Mouse (Mus musculus) myocyte (in vitro differentiated cells): ENCODE data around the gene Pkp4. TPM values are rescaled to one million over a fixed set of nuclear protein-coding genes. Genes with fewer than 3 reads are reported as not detected.

Source experiments
- H3K27me3 ChIP-seq: one replicate; pipeline ENCODE4 v1.6.1; 2011; ENCODE audit not compliant: control insufficient read depth, insufficient read depth, insufficient read length
- H3K36me3 ChIP-seq: one replicate; pipeline ENCODE4 v1.6.1; 2011; ENCODE audit not compliant: control insufficient read depth, insufficient read depth
- H3K4me2 ChIP-seq: one replicate; pipeline ENCODE4 v1.6.1; 2011; ENCODE audit warnings: low read depth, control low read depth
- H3K4me3 ChIP-seq: one replicate; pipeline ENCODE4 v1.5.1; 2011; ENCODE audit warnings: mild to moderate bottlenecking, control low read depth, moderate library complexity
- H3K79me2 ChIP-seq: one replicate; pipeline ENCODE4 v1.6.1; 2011; ENCODE audit not compliant: control insufficient read depth, insufficient read depth
- H3ac ChIP-seq: one replicate; pipeline ENCODE4 v1.6.1; 2011; ENCODE audit not compliant: control insufficient read depth, insufficient read length
- CEBPB ChIP-seq: IDR thresholded peaks from 2 replicates; pipeline ENCODE4 v1.6.1; 2011; ENCODE audit warnings: mild to moderate bottlenecking, moderate library complexity; ENCODE audit not compliant: poor library complexity, insufficient read depth, severe bottlenecking
- E2F4 ChIP-seq: IDR thresholded peaks from one replicate; pipeline ENCODE4 v1.6.1; 2011; ENCODE audit warnings: mild to moderate bottlenecking, control low read depth, moderate library complexity; ENCODE audit not compliant: insufficient read depth
- MAX ChIP-seq: IDR thresholded peaks from one replicate; pipeline ENCODE4 v1.6.1; 2011; ENCODE audit warnings: low read depth, mild to moderate bottlenecking, control low read depth
- MYOD1 ChIP-seq, 3 experiments: IDR thresholded peaks; one replicate each; pipeline ENCODE4 v1.6.1; 2011; ENCODE audit warnings: control low read depth in 2 of 3, low read depth in 2 of 3, mild to moderate bottlenecking in 2 of 3, moderate library complexity in 1 of 3; ENCODE audit not compliant: insufficient read length in 2 of 3, control insufficient read depth in 1 of 3
- MYOG ChIP-seq, 3 experiments: IDR thresholded peaks; one replicate each; pipeline ENCODE4 v1.6.1; 2011; ENCODE audit warnings: control low read depth in 2 of 3, low read depth in 2 of 3, mild to moderate bottlenecking in 2 of 3; ENCODE audit not compliant: insufficient read length in 2 of 3, control insufficient read depth in 1 of 3, insufficient read depth in 1 of 3
- POLR2A ChIP-seq: IDR thresholded peaks from one replicate; pipeline ENCODE4 v1.6.1; 2011; ENCODE audit warnings: low read depth, mild to moderate bottlenecking, control low read depth, moderate library complexity; ENCODE audit not compliant: insufficient read length
- POLR2AphosphoS2 ChIP-seq: IDR thresholded peaks from one replicate; pipeline ENCODE4 v1.6.1; 2011; ENCODE audit warnings: low read depth, control low read depth; ENCODE audit not compliant: insufficient read length
- REST ChIP-seq: IDR thresholded peaks from one replicate; pipeline ENCODE4 v1.6.1; 2011; ENCODE audit warnings: mild to moderate bottlenecking, control low read depth, moderate library complexity; ENCODE audit not compliant: insufficient read depth, insufficient read length
- SRF ChIP-seq: IDR thresholded peaks from one replicate; pipeline ENCODE4 v1.6.1; 2011; ENCODE audit warnings: low read depth; ENCODE audit not compliant: control insufficient read depth, insufficient read length
- TCF12 ChIP-seq: IDR thresholded peaks from one replicate; pipeline ENCODE4 v1.6.1; 2011; ENCODE audit warnings: mild to moderate bottlenecking, control low read depth; ENCODE audit not compliant: poor library complexity, insufficient read depth, severe bottlenecking
- TCF3 ChIP-seq: IDR thresholded peaks from one replicate; pipeline ENCODE4 v1.6.1; 2011; ENCODE audit warnings: low read depth, control low read depth; ENCODE audit not compliant: insufficient read length
- USF1 ChIP-seq: IDR thresholded peaks from one replicate; pipeline ENCODE4 v1.6.1; 2011; ENCODE audit warnings: low read depth, mild to moderate bottlenecking, control low read depth, moderate library complexity
- polyA plus RNA-seq: library from polyadenylated mRNA; unstranded; fragments of >200 nt; fragmentation: generic; extraction: Trizol; gene quantifications from one replicate; pipeline ENCODE4 v1.2.1, GENCODE M21; 2012; ENCODE audit warnings: missing spikeins

Pkp4 gene
- polyA plus RNA-seq, 1 experiment = 25.3 TPM

- peaks cover 9% of the 10 kb centered on the region for H3K36me3 ChIP-seq
- TF ChIP-seq SRF (no peak), REST (no peak), MYOD1 (IDR thresholded peaks at IDR 0.05; ENCODE audit: control insufficient read depth in 1 of 3, insufficient read length in 2 of 3, low read depth in 2 of 3) (no peak), E2F4 (no peak), MAX (no peak), TCF3 (no peak), POLR2AphosphoS2 (no peak), TCF12 (no peak), POLR2A (no peak)
These were observed 193.2 kb downstream of the Pkp4 start for GRCm38 (mm10) chr2:59353821-59354220.

GRCm38 (mm10) chr2:59355531-59356289 is 195.1 kb downstream of the Pkp4 start:
- H3K4me3 ChIP-seq = no peak overlapping the region
- H3K36me3 ChIP-seq = peaks cover 9% of the 10 kb centered on the region
- TF ChIP-seq SRF = no peak
- TF ChIP-seq TCF12 = no peak
- TF ChIP-seq TCF3 = no peak
- no peak for TF ChIP-seq MAX
- no peak for TF ChIP-seq MYOG (IDR thresholded peaks at IDR 0.05; ENCODE audit: control insufficient read depth in 1 of 3, insufficient read depth in 1 of 3, insufficient read length in 2 of 3, low read depth in 2 of 3)
- H3K4me2 ChIP-seq = no peak overlapping the region
- H3ac ChIP-seq = no peak overlapping the region
- no peaks in the 10 kb centered on the region for H3K27me3 ChIP-seq
- no peaks in the 10 kb centered on the region for H3K79me2 ChIP-seq

More at GRCm38 (mm10) chr2:59353821-59354220, 193.2 kb downstream of the Pkp4 start:
- no peaks in the 10 kb centered on the region for H3K27me3 ChIP-seq
- H3K4me2 ChIP-seq = no peak overlapping the region
- no peaks in the 10 kb centered on the region for H3K79me2 ChIP-seq
- H3ac ChIP-seq = no peak overlapping the region
- H3K4me3 ChIP-seq = no peak overlapping the region

- TF ChIP-seq MYOD1 (IDR thresholded peaks at IDR 0.05; ENCODE audit: control insufficient read depth in 1 of 3, insufficient read length in 2 of 3, low read depth in 2 of 3) = no peak
- no peak for TF ChIP-seq POLR2A
- TF ChIP-seq E2F4 = no peak
- TF ChIP-seq USF1 = no peak
- TF ChIP-seq CEBPB = no peak
- no peak for TF ChIP-seq TCF12
- TF ChIP-seq TCF3 = no peak
- no peak for TF ChIP-seq MYOG (IDR thresholded peaks at IDR 0.05; ENCODE audit: control insufficient read depth in 1 of 3, insufficient read depth in 1 of 3, insufficient read length in 2 of 3, low read depth in 2 of 3)
- no peak for TF ChIP-seq POLR2AphosphoS2
- no peak for TF ChIP-seq REST
- TF ChIP-seq MAX = no peak
- no peak for TF ChIP-seq SRF
These were observed 199.2 kb downstream of the Pkp4 start for GRCm38 (mm10) chr2:59359760-59360342.

GRCm38 (mm10) chr2:59361350-59361780 is 200.7 kb downstream of the Pkp4 start:
- H3ac ChIP-seq = no peak overlapping the region
- no peaks in the 10 kb centered on the region for H3K36me3 ChIP-seq
- TF ChIP-seq POLR2AphosphoS2 (no peak), MAX (no peak), TCF3 (no peak), MYOD1 (IDR thresholded peaks at IDR 0.05; ENCODE audit: control insufficient read depth in 1 of 3, insufficient read length in 2 of 3, low read depth in 2 of 3) (no peak), SRF (no peak), MYOG (IDR thresholded peaks at IDR 0.05; ENCODE audit: control insufficient read depth in 1 of 3, insufficient read depth in 1 of 3, insufficient read length in 2 of 3, low read depth in 2 of 3) (no peak), POLR2A (no peak), REST (no peak), USF1 (no peak)
- H3K4me2 ChIP-seq = no peak overlapping the region
- H3K4me3 ChIP-seq = no peak overlapping the region
- H3K79me2 ChIP-seq = no peaks in the 10 kb centered on the region
- no peaks in the 10 kb centered on the region for H3K27me3 ChIP-seq

More at GRCm38 (mm10) chr2:59359760-59360342, 199.2 kb downstream of the Pkp4 start:
- no peaks in the 10 kb centered on the region for H3K27me3 ChIP-seq
- no peak overlapping the region for H3K4me3 ChIP-seq
- no peak overlapping the region for H3K4me2 ChIP-seq
- H3ac ChIP-seq = no peak overlapping the region
- peaks cover 2% of the 10 kb centered on the region for H3K36me3 ChIP-seq
- no peaks in the 10 kb centered on the region for H3K79me2 ChIP-seq

- no peaks in the 10 kb centered on the region for H3K79me2 ChIP-seq
- no peak overlapping the region for H3K4me3 ChIP-seq
- no peaks in the 10 kb centered on the region for H3K27me3 ChIP-seq
- no peak for TF ChIP-seq E2F4
- peak in 1 of 3 experiments; percentile 5 for TF ChIP-seq MYOD1 (IDR thresholded peaks at IDR 0.05; ENCODE audit: control insufficient read depth in 1 of 3, insufficient read length in 2 of 3, low read depth in 2 of 3)
- no peaks in the 10 kb centered on the region for H3K36me3 ChIP-seq
- peak overlapping the region; percentile 37 for H3K4me2 ChIP-seq
- no peak overlapping the region for H3ac ChIP-seq
These were observed 203.6 kb downstream of the Pkp4 start for GRCm38 (mm10) chr2:59364156-59364842.
